Mouse (Mus musculus) embryo, embryonic 10.5 days (tissue): ENCODE results near the gene Cyp2c38.
"Not testable (repeated sequence)": the region's sequence is repeated elsewhere in the genome, so short reads cannot be mapped to it uniquely, and the experiment has no call there.

Source experiments
- DNase-seq: peaks from one replicate; pipeline ENCODE4 v3.0.0-alpha.2; 2015; ENCODE audit warnings: low spot score

Gene Cyp2c38

DNA sequence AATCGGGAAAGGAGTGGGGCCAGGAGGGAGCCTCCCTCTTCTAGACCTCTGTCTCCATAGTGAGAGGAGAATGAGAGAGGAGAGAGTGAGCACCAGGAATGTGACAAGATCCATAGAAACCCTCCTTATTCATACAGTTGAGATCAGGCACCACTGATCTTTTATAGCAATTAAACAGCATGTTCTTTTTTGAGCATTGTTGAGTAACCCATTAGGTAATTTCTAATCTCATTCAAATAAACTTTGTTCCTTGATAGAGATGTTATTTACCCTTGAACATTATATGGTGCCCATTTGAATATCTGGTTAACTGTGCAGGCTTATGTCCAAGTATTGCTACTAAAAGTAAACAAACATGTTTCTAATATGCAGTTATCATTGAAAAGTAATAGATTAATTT is at the start of gene Cyp2c38:
TSS of gene Cyp2c38 (minus strand) at position 135 of the 400 bp plus-strand sequence.
- DNase-seq, result no peak

DNA sequence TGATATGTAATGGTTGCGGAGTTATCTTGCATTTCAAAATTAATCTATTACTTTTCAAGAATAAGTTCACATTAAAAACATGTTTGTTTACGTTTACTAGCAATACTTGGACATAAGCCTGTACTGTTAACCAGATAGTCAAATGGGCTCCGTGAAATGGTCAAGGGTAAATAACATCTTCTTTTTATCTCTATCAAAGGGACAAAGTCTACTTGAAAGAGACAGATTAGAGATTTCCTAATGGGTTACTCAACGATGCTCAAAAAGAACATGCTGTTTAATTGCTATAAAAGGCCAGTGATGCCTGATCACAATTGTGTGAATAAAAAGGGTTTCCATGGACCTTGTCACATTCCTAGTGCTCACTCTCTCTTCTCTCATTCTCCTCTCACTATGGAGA is 47.7 kb upstream of the Cyp2c38 start, which contains the start of gene Cyp2c39:
TSS of gene Cyp2c39 (plus strand) at position 329 of the 400 bp plus-strand sequence.
- DNase-seq, result no peak

DNA sequence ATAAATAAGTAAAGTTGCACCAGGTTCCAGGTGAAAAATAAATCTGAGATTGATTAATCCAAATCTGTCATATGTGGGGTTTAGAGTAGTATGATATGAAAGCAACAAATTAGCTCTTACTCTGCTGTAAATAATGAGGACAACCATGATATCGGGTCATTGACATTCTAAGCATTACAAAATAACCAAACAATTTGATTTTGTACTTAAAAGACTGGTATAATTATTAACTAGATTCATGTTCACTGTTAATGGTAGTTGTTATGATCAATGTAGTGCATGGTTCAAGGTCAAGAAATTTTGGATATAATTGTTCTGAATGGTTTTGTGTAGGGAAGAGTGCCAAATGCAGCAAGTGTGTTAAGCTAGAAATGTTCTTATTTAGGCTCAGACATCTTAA is 46.7 kb upstream of the Cyp2c38 start:
- no peak for DNase-seq

DNA sequence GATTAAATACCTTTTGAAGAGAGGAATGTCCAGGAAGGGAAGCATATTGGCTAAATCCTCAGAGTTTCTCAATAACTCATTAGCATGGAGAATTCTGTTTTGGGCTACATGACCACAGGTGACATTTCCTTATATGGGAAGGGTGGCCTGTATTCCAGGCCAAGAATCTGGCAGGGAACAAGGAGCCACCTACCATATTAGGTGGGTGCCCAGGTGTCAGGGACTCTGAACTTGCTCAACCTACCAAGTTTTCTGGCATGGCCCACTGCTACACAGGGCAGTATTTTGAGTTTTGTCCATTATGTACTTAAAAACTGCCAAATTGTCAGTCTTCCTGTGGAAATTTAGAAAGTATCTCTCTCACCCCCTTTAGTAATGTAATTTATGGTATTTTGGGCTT is 43.5 kb upstream of the Cyp2c38 start:
- DNase-seq, result no peak

- DNase-seq, result not testable (repeated sequence)
Observed at GRCm38 (mm10) chr19:39483961-39484360, 21.1 kb upstream of the Cyp2c38 start.

GRCm38 (mm10) chr19:39463923-39464322 is 1.0 kb upstream of the Cyp2c38 start:
- DNase-seq, result no peak
